ENCODE assay signal across 10 mouse cellular contexts in genomic region chr2:133346789-133347424, GRCm38 (mm10).
DNase-seq lines count a peak whose midpoint lies in the region; ATAC-seq and TF ChIP-seq lines count a peak whose summit lies in the region.
"Had no signal": no experiment of that assay in that cellular context is flagged by ENCODE, and none has a peak within 500 bp of the region (broad histone marks: within the 10 kb centered on the region; RNA-seq: fewer than 3 reads in every experiment).

No protein-coding gene starts in this region.

- H3K27ac ChIP-seq in kidney, embryonic 16.5 days (ENCODE audit: low read length), result no peak overlapping the region
- H3K27ac ChIP-seq in hindbrain, embryonic 12.5 days, result no peak overlapping the region
- H3K27ac ChIP-seq in midbrain, postnatal 0 days (ENCODE audit: low read depth, low read length), result no peak overlapping the region

- no peak for TF ChIP-seq CTCF in midbrain, postnatal 0 days (IDR thresholded peaks at IDR 0.05)

- ATAC-seq in kidney, embryonic 16.5 days (ENCODE audit: low FRiP score, low TSS enrichment), result peak; percentile 69; the same call in 1 of the 2 replicates
- ATAC-seq in hindbrain, embryonic 12.5 days (ENCODE audit: low FRiP score), result 0 out of 2 replicates have a peak, but pooled peaks have one; percentile 43
- ATAC-seq in midbrain, postnatal 0 days (ENCODE audit: low FRiP score), result peak; percentile 34; the same call in 1 of the 2 replicates

- no peaks in the 10 kb centered on the region for H3K36me3 ChIP-seq in kidney, embryonic 16.5 days (ENCODE audit: insufficient read depth, low read length)
- no peaks in the 10 kb centered on the region for H3K36me3 ChIP-seq in hindbrain, embryonic 12.5 days
- H3K36me3 ChIP-seq in midbrain, postnatal 0 days (ENCODE audit: insufficient read depth, low read length), result no peaks in the 10 kb centered on the region

- 19% methylated on average over 4 of the region's 4 CpGs for WGBS in kidney, embryonic 16.5 days
- 15% methylated on average over 4 of the region's 4 CpGs for WGBS in hindbrain, embryonic 12.5 days
- 7% methylated on average over 4 of the region's 4 CpGs for WGBS in midbrain, postnatal 0 days

- no peak overlapping the region for H3K4me3 ChIP-seq in kidney, embryonic 16.5 days (ENCODE audit: low read length)
- no peak overlapping the region for H3K4me3 ChIP-seq in hindbrain, embryonic 12.5 days
- H3K4me3 ChIP-seq in midbrain, postnatal 0 days (ENCODE audit: low read depth, low read length), result no peak overlapping the region

- H3K9me3 ChIP-seq in kidney, embryonic 16.5 days (ENCODE audit: low read length), result no peaks in the 10 kb centered on the region
- H3K9me3 ChIP-seq in hindbrain, embryonic 12.5 days (replicated peaks), result no peaks in the 10 kb centered on the region
- no peaks in the 10 kb centered on the region for H3K9me3 ChIP-seq in midbrain, postnatal 0 days (ENCODE audit: low read length)

- no peak overlapping the region for H3K4me2 ChIP-seq in kidney, embryonic 16.5 days (replicated peaks; ENCODE audit: low read depth, low read length)
- H3K4me2 ChIP-seq in hindbrain, embryonic 12.5 days (replicated peaks), result no peak overlapping the region
- no peak overlapping the region for H3K4me2 ChIP-seq in midbrain, postnatal 0 days (ENCODE audit: low read depth, low read length, poor library complexity, severe bottlenecking)

- H3K9ac ChIP-seq in kidney, embryonic 16.5 days (replicated peaks; ENCODE audit: low read length), result no peak overlapping the region
- H3K9ac ChIP-seq in hindbrain, embryonic 12.5 days, result no peak overlapping the region
- H3K9ac ChIP-seq in midbrain, postnatal 0 days (replicated peaks; ENCODE audit: low read length, poor library complexity, severe bottlenecking), result no peak overlapping the region

- DNase-seq in kidney, postnatal 25 days, result no peak
- DNase-seq in embryo, embryonic 9.5 days (ENCODE audit: extremely low spot score), result peak; percentile 44
- peak; percentile 33 for DNase-seq in midbrain, postnatal 0 days (ENCODE audit: low spot score)
- DNase-seq in adrenal gland, adult (ENCODE audit: inconsistent age in 2 of 2, low spot score in 1 of 2), result no peak
- no peak for DNase-seq in thymus, postnatal 10 days (ENCODE audit: low spot score in 2 of 2)
- no peak for DNase-seq in right cerebral cortex, adult 18-20 months
- DNase-seq: kidney, adult 8-10 months; thymus, postnatal 36 days had no signal

- H3K27me3 ChIP-seq in kidney, embryonic 16.5 days (ENCODE audit: insufficient read depth, low read length), result no peaks in the 10 kb centered on the region
- peaks cover 16% of the 10 kb centered on the region; the same call in 1 of the 2 replicates for H3K27me3 ChIP-seq in hindbrain, embryonic 12.5 days
- peaks cover 29% of the 10 kb centered on the region; the same call in 1 of the 2 replicates for H3K27me3 ChIP-seq in midbrain, postnatal 0 days (ENCODE audit: insufficient read depth, low read length)

- H3K4me1 ChIP-seq in kidney, embryonic 16.5 days (ENCODE audit: insufficient read depth, low read length), result peaks cover 12% of the 10 kb centered on the region; the same call in 1 of the 2 replicates
- peaks cover 5% of the 10 kb centered on the region; the same call in 1 of the 2 replicates for H3K4me1 ChIP-seq in hindbrain, embryonic 12.5 days
- H3K4me1 ChIP-seq in midbrain, postnatal 0 days (ENCODE audit: insufficient read depth, low read length), result no peaks in the 10 kb centered on the region

Comparison
In these comparisons a context has a peak if more than half of its experiments do, and no peak if none do; other contexts are left out.
1. DNase-seq: peak in embryo, embryonic 9.5 days (single experiment) and midbrain, postnatal 0 days (single experiment); none in kidney, postnatal 25 days (0 of 2), adrenal gland, adult (0 of 2), thymus, postnatal 10 days (0 of 2) and right cerebral cortex, adult 18-20 months (single experiment).
2. Peak in every context shown above with its lines, with median percentiles within 50 percentile points of each other: ATAC-seq.